In the genomic region with DNA sequence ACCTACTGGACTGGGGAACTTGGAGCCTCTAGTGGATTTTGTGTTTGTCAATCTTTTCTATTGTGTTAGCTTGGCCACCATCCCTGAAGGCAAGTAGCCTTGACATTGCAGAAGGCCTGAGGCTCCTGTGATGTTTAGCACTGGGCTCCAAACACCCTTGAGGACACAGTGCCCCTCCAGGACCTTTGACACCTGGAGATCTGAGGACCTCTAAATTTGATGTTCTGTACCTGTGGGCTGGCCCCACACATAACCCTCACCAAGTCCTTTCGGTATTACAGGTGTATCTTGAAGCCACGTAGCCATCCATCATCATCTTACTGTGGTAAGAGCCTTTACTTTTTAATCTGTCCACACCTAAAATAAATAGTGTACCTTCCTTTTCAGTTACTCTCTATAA, we compare ENCODE assay signal across 9 mouse cellular contexts. TPM values are rescaled to one million over a fixed set of nuclear protein-coding genes. Genes with fewer than 3 reads are reported as not detected.
DNase-seq lines count a peak whose midpoint lies in the region; ATAC-seq lines count a peak whose summit lies in the region.
"Had no signal": no experiment of that assay in that cellular context is flagged by ENCODE, and none has a peak within 500 bp of the region (broad histone marks: within the 10 kb centered on the region; RNA-seq: fewer than 3 reads in every experiment).

No protein-coding gene starts in this region.

- no peaks in the 10 kb centered on the region for H3K27me3 ChIP-seq in lung, embryonic 15.5 days
- H3K27me3 ChIP-seq in forebrain, embryonic 13.5 days = no peaks in the 10 kb centered on the region
- no peaks in the 10 kb centered on the region for H3K27me3 ChIP-seq in limb, embryonic 15.5 days
- H3K27me3 ChIP-seq in stomach, embryonic 16.5 days (ENCODE audit: control insufficient read depth, insufficient read depth, low read length) = no peaks in the 10 kb centered on the region

- H3K27ac ChIP-seq in lung, embryonic 15.5 days = no peak overlapping the region
- no peak overlapping the region for H3K27ac ChIP-seq in forebrain, embryonic 13.5 days
- H3K27ac ChIP-seq in limb, embryonic 15.5 days = no peak overlapping the region
- no peak overlapping the region for H3K27ac ChIP-seq in stomach, embryonic 16.5 days (ENCODE audit: low read length)

- DNase-seq in lung, postnatal 25 days (ENCODE audit: low spot score) = no peak
- no peak for DNase-seq in cerebellum, postnatal 10 days
- DNase-seq in left cerebral cortex, postnatal 36 days (ENCODE audit: low spot score in 2 of 2) = no peak
- DNase-seq: cerebellum, postnatal 25 days had no signal

- no peak for ATAC-seq in lung, embryonic 15.5 days (ENCODE audit: borderline replicate concordance, extremely low read depth, low FRiP score, low TSS enrichment)
- no peak for ATAC-seq in forebrain, embryonic 13.5 days
- ATAC-seq in limb, embryonic 15.5 days (ENCODE audit: insufficient number of reproducible peaks, low FRiP score, low TSS enrichment, low read depth) = no peak
- no peak for ATAC-seq in stomach, embryonic 16.5 days (ENCODE audit: insufficient read depth, low FRiP score)
- ATAC-seq in activated CD4-positive, CD25-positive, alpha-beta regulatory T cell, adult 4 months = no peak

- peak overlapping the region; percentile 63 for H3K4me2 ChIP-seq in lung, embryonic 15.5 days
- peak overlapping the region; percentile 82 for H3K4me2 ChIP-seq in forebrain, embryonic 13.5 days
- peak overlapping the region; percentile 67 for H3K4me2 ChIP-seq in limb, embryonic 15.5 days
- peak overlapping the region; percentile 81 for H3K4me2 ChIP-seq in stomach, embryonic 16.5 days (ENCODE audit: low read depth, low read length)

- H3K9me3 ChIP-seq in lung, embryonic 15.5 days = no peaks in the 10 kb centered on the region
- H3K9me3 ChIP-seq in forebrain, embryonic 13.5 days (replicated peaks) = no peaks in the 10 kb centered on the region
- H3K9me3 ChIP-seq in limb, embryonic 15.5 days = no peaks in the 10 kb centered on the region
- no peaks in the 10 kb centered on the region for H3K9me3 ChIP-seq in stomach, embryonic 16.5 days (replicated peaks; ENCODE audit: control insufficient read depth, low read length)

- whole genome bisulfite sequencing in lung, embryonic 15.5 days = 75% methylated on average over 2 of the region's 2 CpGs
- 97% methylated on average over 2 of the region's 2 CpGs for WGBS in forebrain, embryonic 13.5 days
- 84% methylated on average over 2 of the region's 2 CpGs for WGBS in limb, embryonic 15.5 days
- WGBS in stomach, embryonic 16.5 days = 69% methylated on average over 2 of the region's 2 CpGs

- H3K9ac ChIP-seq in lung, embryonic 15.5 days = peak overlapping the region; percentile 91; the same call in 1 of the 2 replicates
- peak overlapping the region; percentile 93 for H3K9ac ChIP-seq in forebrain, embryonic 13.5 days
- 0 out of 2 replicates have a peak overlapping the region, but pooled peaks have one; percentile 92 for H3K9ac ChIP-seq in limb, embryonic 15.5 days
- peak overlapping the region; percentile 91 for H3K9ac ChIP-seq in stomach, embryonic 16.5 days (ENCODE audit: low read length)

- peaks cover 42% of the 10 kb centered on the region for H3K36me3 ChIP-seq in lung, embryonic 15.5 days
- peaks cover 44% of the 10 kb centered on the region for H3K36me3 ChIP-seq in forebrain, embryonic 13.5 days (ENCODE audit: poor library complexity, severe bottlenecking)
- H3K36me3 ChIP-seq in limb, embryonic 15.5 days = peaks cover 45% of the 10 kb centered on the region
- H3K36me3 ChIP-seq in stomach, embryonic 16.5 days (ENCODE audit: control insufficient read depth, insufficient read depth, low read length) = peaks cover 11% of the 10 kb centered on the region; the same call in 1 of the 2 replicates

- intact Hi-C loops in left cerebral cortex, postnatal 36 days (cut with DNase I) = no loop called here

- peak overlapping the region; percentile 99 for H3K4me3 ChIP-seq in lung, embryonic 15.5 days
- H3K4me3 ChIP-seq in forebrain, embryonic 13.5 days = peak overlapping the region; percentile 92
- peak overlapping the region; percentile 74 for H3K4me3 ChIP-seq in limb, embryonic 15.5 days
- peak overlapping the region; percentile 96 for H3K4me3 ChIP-seq in stomach, embryonic 16.5 days (replicated peaks; ENCODE audit: low read length)

- peaks cover 19% of the 10 kb centered on the region for H3K4me1 ChIP-seq in lung, embryonic 15.5 days
- peaks cover 40% of the 10 kb centered on the region for H3K4me1 ChIP-seq in forebrain, embryonic 13.5 days
- H3K4me1 ChIP-seq in limb, embryonic 15.5 days = peaks cover 16% of the 10 kb centered on the region
- peaks cover 11% of the 10 kb centered on the region for H3K4me1 ChIP-seq in stomach, embryonic 16.5 days (ENCODE audit: control insufficient read depth, insufficient read depth, low read length)

RNA-seq across cellular contexts. Expression of a gene that starts 1.4 kb away (rescaled TPM):
- 133 TPM in 2 replicates for polyA plus RNA-seq in lung, embryonic 15.5 days (2015; fragmentation: Nextera tagmentation; extraction: Ambion mirVana)
- 172 and 212 TPM in 2 replicates for polyA plus RNA-seq in forebrain, embryonic 13.5 days (2015; fragmentation: Nextera tagmentation; extraction: Ambion mirVana)
- 163 and 183 TPM in 2 replicates for polyA plus RNA-seq in limb, embryonic 15.5 days (2015; fragmentation: Nextera tagmentation; extraction: Ambion mirVana)
- polyA plus RNA-seq in stomach, embryonic 16.5 days (2015; fragmentation: Nextera tagmentation; extraction: Ambion mirVana) = 131 and 139 TPM in 2 replicates
- 10 to 100 TPM; 74.0 to 88.7 TPM for polyA plus RNA-seq in activated CD4-positive, CD25-positive, alpha-beta regulatory T cell, adult 4 months (2017; shearing (Covaris generic))
- 10 to 100 TPM; 70.3 to 70.5 TPM for total RNA-seq in left cerebral cortex, postnatal 36 days (2021)

RNA-seq across cellular contexts. Expression of a gene that starts 1.5 kb away (rescaled TPM):
- 1.4 TPM in 2 replicates for polyA plus RNA-seq in lung, embryonic 15.5 days (2015; fragmentation: Nextera tagmentation; extraction: Ambion mirVana)
- polyA plus RNA-seq in forebrain, embryonic 13.5 days (2015; fragmentation: Nextera tagmentation; extraction: Ambion mirVana) = 1.3 and 1.4 TPM in 2 replicates
- polyA plus RNA-seq in limb, embryonic 15.5 days (2015; fragmentation: Nextera tagmentation; extraction: Ambion mirVana) = 0.51 and 1.0 TPM in 2 replicates
- 1.4 and 1.6 TPM in 2 replicates for polyA plus RNA-seq in stomach, embryonic 16.5 days (2015; fragmentation: Nextera tagmentation; extraction: Ambion mirVana)
- 1 to 10 TPM; 1.0 to 1.7 TPM for polyA plus RNA-seq in activated CD4-positive, CD25-positive, alpha-beta regulatory T cell, adult 4 months (2017; shearing (Covaris generic))
- 1 to 10 TPM; 1.4 to 2.1 TPM for total RNA-seq in left cerebral cortex, postnatal 36 days (2021)

RNA-seq across cellular contexts. Expression of a gene that starts 9.2 kb away (rescaled TPM):
- polyA plus RNA-seq in lung, embryonic 15.5 days (2015; fragmentation: Nextera tagmentation; extraction: Ambion mirVana) = not detected in 2 replicates
- polyA plus RNA-seq in forebrain, embryonic 13.5 days (2015; fragmentation: Nextera tagmentation; extraction: Ambion mirVana) = 0.14 and 0.21 TPM in 2 replicates
- 0.33 and 0.83 TPM in 2 replicates for polyA plus RNA-seq in limb, embryonic 15.5 days (2015; fragmentation: Nextera tagmentation; extraction: Ambion mirVana)
- polyA plus RNA-seq in stomach, embryonic 16.5 days (2015; fragmentation: Nextera tagmentation; extraction: Ambion mirVana) = 0.27 TPM in 1 of 2 replicates, not detected in the other
- not detected for polyA plus RNA-seq in activated CD4-positive, CD25-positive, alpha-beta regulatory T cell, adult 4 months (2017; shearing (Covaris generic))
- total RNA-seq in left cerebral cortex, postnatal 36 days (2021) = not detected

RNA-seq across cellular contexts. Expression of a gene that starts 12.0 kb away (rescaled TPM):
- polyA plus RNA-seq in lung, embryonic 15.5 days (2015; fragmentation: Nextera tagmentation; extraction: Ambion mirVana) = not detected in 2 replicates
- polyA plus RNA-seq in forebrain, embryonic 13.5 days (2015; fragmentation: Nextera tagmentation; extraction: Ambion mirVana) = not detected in 2 replicates
- not detected in 2 replicates for polyA plus RNA-seq in limb, embryonic 15.5 days (2015; fragmentation: Nextera tagmentation; extraction: Ambion mirVana)
- 0.13 TPM in 1 of 2 replicates, not detected in the other for polyA plus RNA-seq in stomach, embryonic 16.5 days (2015; fragmentation: Nextera tagmentation; extraction: Ambion mirVana)
- not detected for polyA plus RNA-seq in activated CD4-positive, CD25-positive, alpha-beta regulatory T cell, adult 4 months (2017; shearing (Covaris generic))
- total RNA-seq in left cerebral cortex, postnatal 36 days (2021) = not detected

RNA-seq across cellular contexts. Expression of a gene that starts 13.3 kb away (rescaled TPM):
- polyA plus RNA-seq in lung, embryonic 15.5 days (2015; fragmentation: Nextera tagmentation; extraction: Ambion mirVana) = not detected in 2 replicates
- not detected in 2 replicates for polyA plus RNA-seq in forebrain, embryonic 13.5 days (2015; fragmentation: Nextera tagmentation; extraction: Ambion mirVana)
- polyA plus RNA-seq in limb, embryonic 15.5 days (2015; fragmentation: Nextera tagmentation; extraction: Ambion mirVana) = not detected in 2 replicates
- polyA plus RNA-seq in stomach, embryonic 16.5 days (2015; fragmentation: Nextera tagmentation; extraction: Ambion mirVana) = not detected in 2 replicates
- not detected for polyA plus RNA-seq in activated CD4-positive, CD25-positive, alpha-beta regulatory T cell, adult 4 months (2017; shearing (Covaris generic))
- not detected for total RNA-seq in left cerebral cortex, postnatal 36 days (2021)
